Mouse (Mus musculus) heart, embryonic 12.5 days (tissue): ENCODE data around the gene Itih5. TPM values are rescaled to one million over a fixed set of nuclear protein-coding genes. Genes with fewer than 3 reads are reported as not detected.

Experiments used
- ATAC-seq: fragments of 200-750 bp; cut with Nextera tagmentation; 2 replicates; pipeline ENCODE4 v1.8.0; 2017; ENCODE audit warnings: moderate TSS enrichment, moderate library complexity; ENCODE audit not compliant: insufficient number of reproducible peaks, low FRiP score
- H3K27ac ChIP-seq: fragments of 300-500 bp; sonication (generic); 2 replicates; pipeline ENCODE4 v1.5.1; 2016; ENCODE audit warnings: mild to moderate bottlenecking, moderate library complexity; ENCODE audit not compliant: poor library complexity, severe bottlenecking
- H3K27me3 ChIP-seq: fragments of 300-500 bp; sonication (generic); replicated peaks from 2 replicates; pipeline ENCODE4 v1.6.1; 2016; ENCODE audit warnings: mild to moderate bottlenecking, moderate library complexity
- H3K36me3 ChIP-seq: fragments of 300-500 bp; sonication (generic); 2 replicates; pipeline ENCODE4 v1.6.1; 2016; ENCODE audit warnings: mild to moderate bottlenecking, moderate library complexity
- H3K4me1 ChIP-seq: fragments of 300-500 bp; sonication (generic); replicated peaks from 2 replicates; pipeline ENCODE4 v1.6.1; 2016; ENCODE audit warnings: mild to moderate bottlenecking
- H3K4me2 ChIP-seq: fragments of 300-500 bp; sonication (generic); 2 replicates; pipeline ENCODE4 v1.6.1; 2016; ENCODE audit warnings: mild to moderate bottlenecking, moderate library complexity
- H3K4me3 ChIP-seq: fragments of 300-500 bp; sonication (generic); 2 replicates; pipeline ENCODE4 v1.5.1; 2016; ENCODE audit warnings: mild to moderate bottlenecking
- H3K9ac ChIP-seq: fragments of 300-500 bp; sonication (generic); 2 replicates; pipeline ENCODE4 v1.6.1; 2016; ENCODE audit warnings: mild to moderate bottlenecking, moderate library complexity
- H3K9me3 ChIP-seq: fragments of 300-500 bp; sonication (generic); replicated peaks from 2 replicates; pipeline ENCODE4 v1.6.1; 2016; ENCODE audit warnings: mild to moderate bottlenecking, moderate library complexity
- WGBS: fragments of 180-500 bp; shearing (Covaris S2); methylation state at CpG from one replicate; pipeline ENCODE4 v1.1.7; 2016; 5-methylcytosine and 5-hydroxymethylcytosine counted together
- polyA plus RNA-seq: library from polyadenylated mRNA; unstranded; fragments of >200 nt; fragmentation: Nextera tagmentation; extraction: Ambion mirVana; gene quantifications from 2 replicates; pipeline ENCODE4 v1.2.1, GENCODE M21; 2016

Gene Itih5
- 3.3 and 3.6 TPM in 2 replicates for polyA plus RNA-seq

GRCm38 (mm10) chr2:10153201-10154075, at the start of gene Itih5:
Gene Itih5 (plus strand): TSS chr2:10153571.
- no peaks in the 10 kb centered on the region for H3K27me3 ChIP-seq
- H3K9ac ChIP-seq: peak within 1 kb of the TSS; percentile 57
- peaks cover 10% of the 10 kb centered on the region; the same call in 1 of the 2 replicates for H3K4me1 ChIP-seq
- H3K9me3 ChIP-seq: no peaks in the 10 kb centered on the region
- H3K27ac ChIP-seq: no peak within 1 kb of the TSS
- WGBS: 5% methylated on average over 27 of the region's 27 CpGs
- peak within 1 kb of the TSS; percentile 98 for H3K4me2 ChIP-seq
- ATAC-seq: peak; percentile 81
- peak within 1 kb of the TSS; percentile 55 for H3K4me3 ChIP-seq
- no peaks in the 10 kb centered on the region for H3K36me3 ChIP-seq

- no peak overlapping the region for H3K27ac ChIP-seq
- no peaks in the 10 kb centered on the region for H3K9me3 ChIP-seq
- no peaks in the 10 kb centered on the region for H3K36me3 ChIP-seq
- WGBS: 70% methylated on average over 6 of the region's 6 CpGs
- ATAC-seq: no peak
- no peak overlapping the region for H3K4me2 ChIP-seq
- no peak overlapping the region for H3K4me3 ChIP-seq
- no peaks in the 10 kb centered on the region for H3K4me1 ChIP-seq
- no peak overlapping the region for H3K9ac ChIP-seq
- no peaks in the 10 kb centered on the region for H3K27me3 ChIP-seq
These were observed 44.7 kb upstream of the Itih5 start for GRCm38 (mm10) chr2:10108535-10109189.

GRCm38 (mm10) chr2:10118751-10119150, 34.6 kb upstream of the Itih5 start:
- Histone ChIP-seq H3K27me3 (no peaks in the 10 kb centered on the region), H3K9me3 (no peaks in the 10 kb centered on the region), H3K4me2 (no peak overlapping the region), H3K27ac (no peak overlapping the region), H3K4me3 (no peak overlapping the region), H3K9ac (no peak overlapping the region), H3K36me3 (no peaks in the 10 kb centered on the region), H3K4me1 (no peaks in the 10 kb centered on the region)
- ATAC-seq: no peak
- 33% methylated on average over 1 of the region's 1 CpGs for WGBS

- no peaks in the 10 kb centered on the region for H3K9me3 ChIP-seq
- no peaks in the 10 kb centered on the region for H3K27me3 ChIP-seq
- no peaks in the 10 kb centered on the region for H3K36me3 ChIP-seq
- H3K4me3 ChIP-seq: no peak overlapping the region
- H3K4me1 ChIP-seq: no peaks in the 10 kb centered on the region
- H3K9ac ChIP-seq: no peak overlapping the region
- H3K27ac ChIP-seq: no peak overlapping the region
- no peak overlapping the region for H3K4me2 ChIP-seq
- 81% methylated on average over 8 of the region's 8 CpGs for WGBS
- ATAC-seq: no peak
These were observed 34.1 kb upstream of the Itih5 start for GRCm38 (mm10) chr2:10119276-10119675.

- 43% methylated on average over 3 of the region's 3 CpGs for WGBS
- no peak overlapping the region for H3K4me2 ChIP-seq
- no peak for ATAC-seq
- no peak overlapping the region for H3K4me3 ChIP-seq
- H3K27me3 ChIP-seq: no peaks in the 10 kb centered on the region
- no peaks in the 10 kb centered on the region for H3K36me3 ChIP-seq
- H3K9ac ChIP-seq: no peak overlapping the region
- no peaks in the 10 kb centered on the region for H3K4me1 ChIP-seq
- no peaks in the 10 kb centered on the region for H3K9me3 ChIP-seq
- H3K27ac ChIP-seq: no peak overlapping the region
These were observed 31.5 kb upstream of the Itih5 start for GRCm38 (mm10) chr2:10121826-10122225.

GRCm38 (mm10) chr2:10126122-10126521, 27.2 kb upstream of the Itih5 start:
- no peak overlapping the region for H3K4me3 ChIP-seq
- no peak for ATAC-seq
- 84% methylated on average over 4 of the region's 4 CpGs for WGBS

GRCm38 (mm10) chr2:10127471-10127870, 25.9 kb upstream of the Itih5 start:
- no peak overlapping the region for H3K4me2 ChIP-seq
- no peaks in the 10 kb centered on the region for H3K27me3 ChIP-seq
- H3K4me1 ChIP-seq: no peaks in the 10 kb centered on the region
- H3K36me3 ChIP-seq: no peaks in the 10 kb centered on the region
- 79% methylated on average over 5 of the region's 5 CpGs for WGBS
- H3K9ac ChIP-seq: no peak overlapping the region
- H3K9me3 ChIP-seq: no peaks in the 10 kb centered on the region
- ATAC-seq: no peak
- H3K27ac ChIP-seq: no peak overlapping the region
- no peak overlapping the region for H3K4me3 ChIP-seq

More at GRCm38 (mm10) chr2:10126122-10126521, 27.2 kb upstream of the Itih5 start:
- Histone ChIP-seq H3K9ac (no peak overlapping the region), H3K9me3 (no peaks in the 10 kb centered on the region), H3K27ac (no peak overlapping the region), H3K4me1 (no peaks in the 10 kb centered on the region), H3K36me3 (no peaks in the 10 kb centered on the region), H3K27me3 (no peaks in the 10 kb centered on the region), H3K4me2 (no peak overlapping the region)

GRCm38 (mm10) chr2:10128571-10128970, 24.8 kb upstream of the Itih5 start:
- no peak overlapping the region for H3K4me2 ChIP-seq
- no peak for ATAC-seq
- no peaks in the 10 kb centered on the region for H3K36me3 ChIP-seq
- H3K9ac ChIP-seq: no peak overlapping the region
- no peaks in the 10 kb centered on the region for H3K9me3 ChIP-seq
- 80% methylated on average over 4 of the region's 4 CpGs for WGBS
- H3K4me1 ChIP-seq: no peaks in the 10 kb centered on the region
- H3K27ac ChIP-seq: no peak overlapping the region
- no peak overlapping the region for H3K4me3 ChIP-seq
- H3K27me3 ChIP-seq: no peaks in the 10 kb centered on the region

- no peak for ATAC-seq
- no peaks in the 10 kb centered on the region for H3K9me3 ChIP-seq
- H3K4me1 ChIP-seq: no peaks in the 10 kb centered on the region
- H3K4me3 ChIP-seq: no peak overlapping the region
- H3K27me3 ChIP-seq: no peaks in the 10 kb centered on the region
- WGBS: 68% methylated on average over 8 of the region's 8 CpGs
- H3K36me3 ChIP-seq: no peaks in the 10 kb centered on the region
- H3K9ac ChIP-seq: no peak overlapping the region
- H3K27ac ChIP-seq: no peak overlapping the region
- H3K4me2 ChIP-seq: no peak overlapping the region
These were observed 22.9 kb upstream of the Itih5 start for GRCm38 (mm10) chr2:10130341-10130990.

- H3K27ac ChIP-seq: no peak within 1 kb of the TSS
These were observed 22.1 kb upstream of the Itih5 start, which contains the start of gene Itih2 for GRCm38 (mm10) chr2:10131296-10131695. Gene Itih2 (minus strand): TSS chr2:10131396.

GRCm38 (mm10) chr2:10132128-10132527, 21.2 kb upstream of the Itih5 start:
- no peak for ATAC-seq
- WGBS: 69% methylated on average over 1 of the region's 1 CpGs
- no peak overlapping the region for H3K4me3 ChIP-seq
- H3K27ac ChIP-seq: no peak overlapping the region
- H3K9me3 ChIP-seq: no peaks in the 10 kb centered on the region
- no peak overlapping the region for H3K9ac ChIP-seq
- H3K4me1 ChIP-seq: no peaks in the 10 kb centered on the region
- no peaks in the 10 kb centered on the region for H3K27me3 ChIP-seq
- no peak overlapping the region for H3K4me2 ChIP-seq
- H3K36me3 ChIP-seq: no peaks in the 10 kb centered on the region

More at GRCm38 (mm10) chr2:10131296-10131695, 22.1 kb upstream of the Itih5 start, which contains the start of gene Itih2:
- 88% methylated on average over 4 of the region's 4 CpGs for WGBS
- no peak within 1 kb of the TSS for H3K4me3 ChIP-seq
- no peak within 1 kb of the TSS for H3K9ac ChIP-seq
- no peak within 1 kb of the TSS for H3K4me2 ChIP-seq
- H3K36me3 ChIP-seq: no peaks in the 10 kb centered on the region
- ATAC-seq: no peak
- H3K27me3 ChIP-seq: no peaks in the 10 kb centered on the region
- H3K9me3 ChIP-seq: no peaks in the 10 kb centered on the region
- no peaks in the 10 kb centered on the region for H3K4me1 ChIP-seq
